Mouse (Mus musculus) bone marrow, adult 2 months (tissue): Measurements from ENCODE around the gene Fars2. TPM values are rescaled to one million over a fixed set of nuclear protein-coding genes. Genes with fewer than 3 reads are reported as not detected.
"Not testable (repeated sequence)": the region's sequence is repeated elsewhere in the genome, so short reads cannot be mapped to it uniquely, and the experiment has no call there.

ENCODE experiments used
- H3K27ac ChIP-seq: fragments of 200-500 bp; 2 replicates; pipeline ENCODE4 v1.5.1; 2012; ENCODE audit warnings: low read depth, mild to moderate bottlenecking, control low read depth, inconsistent platforms, low read length; ENCODE audit not compliant: control insufficient read depth, poor library complexity, insufficient read depth
- H3K4me1 ChIP-seq: fragments of 200-500 bp; 2 replicates; pipeline ENCODE4 v1.6.1; 2011; ENCODE audit warnings: low read length; ENCODE audit not compliant: control insufficient read depth, insufficient read depth
- H3K4me3 ChIP-seq: fragments of 200-500 bp; replicated peaks from 2 replicates; pipeline ENCODE3; 2011; ENCODE audit warnings: mild to moderate bottlenecking, low read depth, low read length, control low read depth; ENCODE audit not compliant: control insufficient read depth
- CTCF ChIP-seq: fragments of 200-500 bp; IDR thresholded peaks from 2 replicates; pipeline ENCODE4 v1.5.1; 2011; ENCODE audit warnings: low read length, control low read depth; ENCODE audit not compliant: control insufficient read depth, insufficient read depth
- POLR2A ChIP-seq: fragments of 200-500 bp; IDR thresholded peaks from 2 replicates; pipeline ENCODE4 v1.6.1; 2011; ENCODE audit warnings: low read depth, mild to moderate bottlenecking, control low read depth, low read length, borderline replicate concordance; ENCODE audit not compliant: control insufficient read depth
- WGBS: fragments of 180-500 bp; shearing (Covaris S2); methylation state at CpG from one replicate; pipeline ENCODE4 v1.1.7; 2018; 5-methylcytosine and 5-hydroxymethylcytosine counted together
- polyA plus RNA-seq: library from polyadenylated mRNA; stranded (reverse); fragments of >200 nt; gene quantifications from 2 replicates; pipeline ENCODE4 v1.2.4, GENCODE M21; 2011; ENCODE audit warnings: low replicate concordance; ENCODE audit not compliant: missing spikeins, insufficient read depth, insufficient read length

Gene Fars2
- polyA plus RNA-seq, 1 experiment: 29.7 TPM

DNA sequence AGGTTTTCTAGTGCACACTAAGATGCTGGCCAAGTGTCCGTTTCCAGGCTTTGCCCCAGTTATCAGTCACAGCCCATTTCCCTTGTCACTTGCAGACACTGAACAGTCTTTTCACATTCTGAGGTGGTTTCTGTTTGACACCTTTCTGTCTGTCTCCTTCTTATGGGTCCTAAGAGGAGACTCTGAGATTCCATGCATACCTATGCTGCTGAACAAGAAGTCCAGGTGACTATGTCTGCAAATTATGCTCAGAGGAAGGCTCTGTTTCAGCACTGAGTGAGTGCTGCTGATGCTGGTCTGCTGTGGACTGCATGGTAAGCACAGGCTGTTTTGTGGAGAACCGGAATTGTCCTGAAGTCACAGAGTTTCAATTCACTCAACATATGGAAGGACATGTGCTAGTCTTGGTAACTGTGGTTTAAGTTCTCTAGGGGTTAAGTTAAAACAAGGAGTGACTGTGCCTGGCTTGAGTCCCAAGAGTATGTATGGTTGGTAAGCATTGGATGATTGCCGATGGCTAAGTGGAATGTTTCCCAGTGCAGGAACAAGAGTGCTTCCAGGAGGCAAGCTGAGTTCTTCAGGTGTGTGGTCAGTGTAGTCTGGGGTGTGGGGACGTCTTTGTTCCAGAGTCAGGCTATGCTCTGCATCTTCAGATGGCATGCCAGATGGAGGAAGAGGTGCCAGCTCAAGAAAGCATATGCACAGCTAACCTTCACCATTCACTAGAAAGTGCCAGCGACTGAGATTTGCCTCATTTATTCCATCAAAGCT lies 35.7 kb downstream of the Fars2 start:
- H3K4me1 ChIP-seq: peaks cover 3% of the 10 kb centered on the region
- H3K27ac ChIP-seq: no peak overlapping the region
- no peak for TF ChIP-seq POLR2A
- no peak for TF ChIP-seq CTCF
- H3K4me3 ChIP-seq: no peak overlapping the region
- WGBS: 85% methylated on average over 5 of the region's 5 CpGs

DNA sequence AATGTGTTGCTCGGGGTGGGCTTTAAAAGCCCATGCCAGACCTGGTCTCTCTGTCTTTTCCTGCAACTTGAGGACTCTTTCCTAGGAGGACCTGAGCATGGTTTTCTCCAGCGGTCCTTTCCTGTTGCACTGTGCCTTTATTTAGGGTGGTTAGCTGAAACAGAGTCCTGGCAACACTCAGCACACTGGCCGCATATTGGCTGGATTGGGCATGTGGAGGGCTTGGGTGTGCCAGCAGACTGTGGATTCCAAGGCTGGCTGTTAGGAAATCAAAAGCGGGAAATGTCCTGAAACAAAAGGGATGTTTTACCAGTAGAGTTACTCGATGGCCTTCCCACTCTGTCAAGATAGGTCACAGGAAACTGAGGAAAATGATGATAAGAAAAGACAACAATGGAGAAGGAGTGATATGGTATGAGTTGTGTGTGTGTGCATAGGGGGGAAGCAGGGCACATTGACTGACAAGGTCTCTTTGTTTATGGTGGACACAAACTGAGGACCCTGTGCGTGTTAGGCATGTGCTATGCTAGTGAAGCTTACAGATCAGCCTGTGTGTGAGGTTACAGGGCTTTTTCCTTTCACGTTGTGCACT lies 39.2 kb downstream of the Fars2 start:
- H3K4me1 ChIP-seq: no peaks in the 10 kb centered on the region
- WGBS: 76% methylated on average over 7 of the region's 7 CpGs
- no peak for TF ChIP-seq CTCF
- no peak for TF ChIP-seq POLR2A
- no peak overlapping the region for H3K27ac ChIP-seq
- H3K4me3 ChIP-seq: no peak overlapping the region

DNA sequence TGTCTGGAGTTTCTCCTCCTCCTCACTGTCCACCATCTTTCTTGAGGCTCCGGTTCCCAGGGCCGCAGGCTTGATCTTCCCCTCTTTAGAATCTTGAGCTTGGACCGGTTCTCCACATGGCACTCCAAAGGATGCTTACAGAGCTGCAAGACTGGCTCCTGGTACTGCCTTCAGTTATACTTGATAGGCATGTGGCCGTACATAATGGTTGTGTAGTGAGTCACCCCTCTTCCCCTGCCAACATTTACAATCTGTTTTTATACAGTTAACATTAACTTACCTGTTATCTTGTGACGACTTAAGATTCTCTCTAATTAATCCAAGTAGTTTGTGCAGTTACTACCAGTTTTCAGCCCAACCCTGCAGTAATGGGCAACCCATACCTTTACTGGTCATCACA lies 46.2 kb downstream of the Fars2 start:
- TF ChIP-seq CTCF (no peak), POLR2A (no peak)
- Histone ChIP-seq H3K4me3 (no peak overlapping the region), H3K27ac (no peak overlapping the region), H3K4me1 (no peaks in the 10 kb centered on the region)
- 80% methylated on average over 5 of the region's 5 CpGs for WGBS

DNA sequence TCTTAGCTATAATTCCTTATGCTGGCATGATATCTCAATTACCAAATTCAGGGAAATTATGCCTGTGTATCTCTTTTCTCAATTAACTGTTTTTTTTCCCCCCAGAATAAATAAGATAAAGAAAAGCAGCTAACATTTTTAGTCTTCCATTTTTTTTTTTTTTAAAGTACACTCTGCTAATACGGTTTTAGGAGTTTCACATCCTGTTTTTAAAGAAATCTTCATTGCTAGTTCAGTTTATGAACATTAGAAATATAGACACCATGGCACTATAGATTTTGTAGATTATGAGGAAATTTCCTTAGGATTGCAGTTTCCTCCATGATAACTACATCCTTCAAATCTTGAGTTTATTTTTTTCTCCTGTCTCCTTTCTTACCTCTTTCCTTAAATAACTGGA lies 46.7 kb downstream of the Fars2 start:
- no peak for TF ChIP-seq CTCF
- no peak for TF ChIP-seq POLR2A
- 16% methylated on average over 1 of the region's 1 CpGs for WGBS
- no peak overlapping the region for H3K4me3 ChIP-seq
- no peak overlapping the region for H3K27ac ChIP-seq
- no peaks in the 10 kb centered on the region for H3K4me1 ChIP-seq

DNA sequence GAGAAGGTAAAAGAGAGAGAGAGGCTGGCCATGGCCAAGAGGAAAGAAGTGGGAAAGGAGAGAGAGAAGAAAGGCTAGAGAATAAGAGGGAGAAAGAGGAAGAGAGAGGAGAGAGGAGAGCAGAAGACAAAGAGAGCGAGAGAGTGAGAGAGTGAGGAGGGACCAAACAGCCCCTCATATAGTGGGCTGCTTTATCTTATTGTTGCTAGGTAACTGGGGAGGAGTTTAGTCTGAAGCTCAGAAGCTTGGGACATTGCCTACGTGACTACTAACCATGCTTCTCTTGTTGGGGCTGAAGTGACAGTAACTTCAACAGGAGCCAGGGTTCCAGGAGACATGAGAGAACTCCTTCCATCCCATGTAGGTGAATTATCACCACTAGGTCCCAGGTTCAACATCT lies 55.8 kb downstream of the Fars2 start:
- WGBS: 65% methylated on average over 2 of the region's 2 CpGs
- H3K4me1 ChIP-seq, H3K4me3 ChIP-seq, H3K27ac ChIP-seq: not testable (repeated sequence)

DNA sequence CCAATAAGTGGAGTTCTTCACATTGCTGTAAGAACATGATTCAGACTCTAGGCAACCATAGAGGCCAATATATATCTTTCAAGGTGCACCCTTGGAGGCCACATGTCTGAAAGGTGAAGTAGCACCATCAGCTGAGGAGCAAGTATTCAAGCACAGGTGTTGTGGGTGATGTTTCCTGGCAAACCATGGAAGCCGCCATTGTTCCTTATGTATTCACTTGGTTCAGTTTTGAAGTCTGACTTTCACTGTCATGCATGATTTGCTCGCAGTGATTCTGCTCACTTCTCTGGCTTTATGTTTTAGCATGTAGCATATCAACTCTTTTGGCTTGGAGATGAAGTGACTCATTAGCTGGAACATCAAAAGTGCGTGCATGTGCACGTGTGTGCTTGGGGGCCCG lies 56.9 kb downstream of the Fars2 start:
- no peaks in the 10 kb centered on the region for H3K4me1 ChIP-seq
- H3K27ac ChIP-seq: no peak overlapping the region
- H3K4me3 ChIP-seq: no peak overlapping the region
- 93% methylated on average over 5 of the region's 5 CpGs for WGBS
- TF ChIP-seq POLR2A (no peak), CTCF (no peak)

DNA sequence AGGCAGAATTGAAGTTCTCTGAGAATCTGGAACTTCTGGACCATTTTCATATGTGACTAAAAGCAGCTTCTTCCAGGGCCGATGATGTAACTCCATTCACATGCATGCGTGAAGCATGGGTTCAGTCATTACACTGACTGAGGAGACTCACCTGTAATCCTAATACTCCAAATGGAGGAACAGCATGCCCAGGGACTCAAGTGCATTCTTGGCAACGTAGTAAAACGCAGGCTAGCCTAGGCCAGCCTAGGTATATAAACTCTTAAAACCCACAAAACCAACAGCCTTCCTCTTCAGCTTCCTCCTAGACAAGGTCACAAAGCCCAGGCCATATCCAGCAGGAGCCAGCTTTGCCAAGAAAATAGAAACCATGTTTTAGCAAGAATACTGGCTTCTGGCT lies 57.6 kb downstream of the Fars2 start:
- no peak overlapping the region for H3K4me3 ChIP-seq
- H3K27ac ChIP-seq: no peak overlapping the region
- TF ChIP-seq POLR2A: no peak
- 58% methylated on average over 4 of the region's 4 CpGs for WGBS
- no peaks in the 10 kb centered on the region for H3K4me1 ChIP-seq

DNA sequence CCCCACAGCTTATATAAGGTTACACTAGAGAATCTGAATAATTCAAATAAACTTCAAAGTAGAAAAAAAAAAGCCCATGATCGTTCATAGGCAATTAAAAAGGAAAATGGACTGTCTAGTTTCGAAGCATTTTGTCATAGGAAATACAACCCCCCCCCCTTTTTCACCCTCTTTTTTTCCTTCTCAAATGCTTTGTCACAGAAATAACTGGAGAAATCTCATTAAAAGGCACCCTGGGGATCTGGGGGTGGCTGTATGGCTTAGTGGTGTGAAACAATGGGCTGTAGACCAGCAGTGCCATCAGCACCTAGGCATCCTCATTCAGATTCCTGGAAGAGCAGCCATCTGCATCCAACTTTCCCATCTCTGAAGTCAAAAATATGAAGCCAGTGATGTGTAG lies 64.0 kb downstream of the Fars2 start:
- WGBS: 79% methylated on average over 2 of the region's 2 CpGs
- H3K4me3 ChIP-seq: no peak overlapping the region
- no peak overlapping the region for H3K27ac ChIP-seq
- TF ChIP-seq POLR2A (no peak), CTCF (no peak)
- no peaks in the 10 kb centered on the region for H3K4me1 ChIP-seq

DNA sequence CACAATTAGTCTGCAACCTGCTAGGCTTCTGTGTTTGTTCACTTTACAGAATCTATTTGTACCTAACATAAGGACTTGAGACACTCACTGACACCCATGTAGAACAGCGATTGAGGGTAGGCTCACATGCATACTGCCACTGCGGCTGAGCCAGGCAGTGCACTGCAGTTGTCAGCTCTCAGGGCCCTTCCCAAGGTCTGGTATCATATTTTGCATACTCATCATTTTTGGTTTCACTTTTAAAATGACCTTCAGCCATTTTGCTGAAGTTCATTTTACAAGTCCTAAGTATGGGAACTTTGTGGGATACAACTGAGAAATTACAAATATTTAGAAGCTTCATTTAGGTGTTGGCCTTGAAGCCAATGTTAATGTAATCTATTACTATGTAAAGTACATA lies 73.4 kb downstream of the Fars2 start:
- 61% methylated on average over 2 of the region's 2 CpGs for WGBS
- Histone ChIP-seq H3K4me3 (no peak overlapping the region), H3K4me1 (peaks cover 2% of the 10 kb centered on the region; the same call in 1 of the 2 replicates), H3K27ac (no peak overlapping the region)
- TF ChIP-seq CTCF (no peak), POLR2A (no peak)
